Mouse (Mus musculus) bone marrow, adult 2 months (tissue): ENCODE data around the gene Mx1.

Source experiments
- CTCF ChIP-seq: fragments of 200-500 bp; IDR thresholded peaks from 2 replicates; pipeline ENCODE4 v1.5.1; 2011; ENCODE audit warnings: low read length, control low read depth; ENCODE audit not compliant: control insufficient read depth, insufficient read depth
- POLR2A ChIP-seq: fragments of 200-500 bp; IDR thresholded peaks from 2 replicates; pipeline ENCODE4 v1.6.1; 2011; ENCODE audit warnings: low read depth, mild to moderate bottlenecking, control low read depth, low read length, borderline replicate concordance; ENCODE audit not compliant: control insufficient read depth

DNA sequence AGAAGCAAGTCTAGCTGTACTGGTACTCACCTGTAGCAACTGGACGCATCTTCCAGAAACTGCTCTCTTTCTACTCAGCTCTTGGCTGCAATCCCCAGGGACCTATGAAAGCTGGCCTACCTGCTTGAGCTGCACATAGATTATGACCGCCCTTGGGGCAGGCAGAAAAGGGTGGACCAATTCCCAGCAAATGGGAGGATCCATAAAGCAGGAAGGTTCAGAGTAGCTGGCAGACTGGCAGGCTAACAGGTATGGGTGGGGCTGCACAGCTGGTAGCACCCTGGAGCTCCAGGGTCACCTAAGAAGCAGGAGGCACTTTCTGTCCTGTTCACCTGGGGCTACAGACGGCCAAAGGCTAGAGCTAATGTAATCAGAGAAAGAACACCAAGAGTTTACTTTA is 42.1 kb upstream of the Mx1 start:
- TF ChIP-seq POLR2A (no peak), CTCF (no peak)
